Mouse (Mus musculus) mouse trophoblast stem cell (cell line): ENCODE results near the gene Lrfn3.

Experiments used
- in situ Hi-C, 2 experiments: fragments of 300-500 bp; cut with MseI, MboI; formaldehyde crosslinking; loops; 2 replicates in 1 of 2; 3 replicates in 1 of 2; pipeline ENCODE4 v1.15.1; 2025

The Lrfn3 gene

GRCm38 (mm10) chr7:30362652-30363343, at the start of gene Lrfn3:
Gene Lrfn3 (minus strand): TSS chr7:30362772.
- in situ Hi-C loops: no loop called here

DNA sequence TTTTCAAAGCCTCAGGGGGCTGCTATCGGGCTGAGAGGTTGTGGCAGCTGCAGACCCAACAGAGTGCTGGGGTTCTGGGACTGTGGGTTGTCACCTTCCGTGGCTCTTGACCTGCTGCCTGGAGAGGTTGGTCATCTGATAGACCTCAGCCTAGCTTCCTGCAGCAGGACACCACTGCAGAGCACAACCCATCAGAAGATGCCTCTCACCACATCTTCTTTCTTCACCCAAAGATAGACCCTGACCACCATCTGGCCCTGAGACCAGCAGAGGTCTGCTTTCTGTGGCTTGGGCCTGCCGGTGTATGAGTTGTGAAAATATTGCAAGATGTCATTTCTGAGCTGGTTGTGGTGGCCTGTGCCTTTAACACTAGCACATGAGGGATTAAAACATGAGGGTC, 48.5 kb upstream of the Lrfn3 start:
- in situ Hi-C loops: no loop called here

GRCm38 (mm10) chr7:30409789-30410188, 47.2 kb upstream of the Lrfn3 start:
- in situ Hi-C loops: no loop called here

DNA sequence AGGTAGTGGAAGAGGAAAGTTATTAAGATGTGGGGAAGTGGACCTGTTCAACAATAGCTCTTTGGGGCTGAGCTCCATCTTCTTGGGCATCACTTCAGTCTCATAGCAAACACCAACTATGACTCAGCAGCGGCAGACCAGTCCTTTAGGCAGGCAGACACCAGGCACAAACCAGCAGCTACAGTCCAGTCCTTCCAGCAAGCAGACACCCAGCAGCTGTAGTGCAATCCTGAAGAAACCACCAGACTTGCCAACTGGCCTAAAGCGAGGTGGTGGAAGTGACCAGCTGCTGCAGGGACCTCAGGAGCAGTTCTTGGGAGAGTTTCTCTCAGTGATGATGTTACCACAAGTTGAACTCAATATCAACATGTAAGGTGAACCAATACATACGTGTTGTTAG, 46.1 kb upstream of the Lrfn3 start:
- in situ Hi-C loops: no loop called here

- in situ Hi-C loops: no loop called here
These were observed 39.8 kb upstream of the Lrfn3 start for GRCm38 (mm10) chr7:30402343-30402742.

DNA sequence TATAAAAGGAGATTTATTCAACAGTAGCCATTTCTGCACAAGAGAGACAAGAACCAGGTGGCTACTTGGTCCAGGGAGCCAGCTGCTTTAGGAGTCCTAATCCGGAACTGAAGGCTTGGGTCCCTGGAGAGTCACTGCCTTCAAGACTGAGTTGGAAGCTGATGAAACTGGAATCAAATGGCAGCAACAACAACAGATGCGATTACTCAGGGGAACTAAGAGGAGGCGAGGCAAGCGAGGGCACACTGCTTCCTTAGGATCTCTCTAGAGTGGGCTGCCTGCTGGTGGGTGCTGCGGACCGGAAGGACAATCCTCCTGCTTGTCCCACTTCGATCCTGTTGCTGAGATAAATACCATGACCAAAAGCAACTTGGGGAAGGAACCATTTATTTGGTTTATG, 37.1 kb upstream of the Lrfn3 start:
- in situ Hi-C loops: no loop called here

DNA sequence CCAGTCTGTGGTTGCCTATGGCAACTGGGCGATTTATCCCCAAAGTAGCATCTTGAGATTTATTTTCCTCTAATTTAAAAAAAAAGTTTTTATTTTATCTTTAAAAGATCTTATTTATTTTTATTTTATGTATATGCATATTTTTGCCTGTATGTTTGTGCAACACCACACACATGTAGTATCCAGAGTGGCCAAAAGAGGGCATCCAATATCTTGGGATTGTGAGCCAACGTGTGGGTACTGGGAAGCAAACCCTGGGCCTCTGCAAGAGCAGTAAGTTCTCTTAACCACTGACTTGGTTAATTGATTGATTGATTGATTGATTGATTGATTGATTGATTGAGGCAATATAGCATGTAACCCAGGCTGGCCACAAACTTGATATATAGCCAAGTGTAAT, 32.3 kb upstream of the Lrfn3 start:
- in situ Hi-C loops: no loop called here

GRCm38 (mm10) chr7:30394379-30394778, 31.8 kb upstream of the Lrfn3 start:
- in situ Hi-C loops: no loop called here

DNA sequence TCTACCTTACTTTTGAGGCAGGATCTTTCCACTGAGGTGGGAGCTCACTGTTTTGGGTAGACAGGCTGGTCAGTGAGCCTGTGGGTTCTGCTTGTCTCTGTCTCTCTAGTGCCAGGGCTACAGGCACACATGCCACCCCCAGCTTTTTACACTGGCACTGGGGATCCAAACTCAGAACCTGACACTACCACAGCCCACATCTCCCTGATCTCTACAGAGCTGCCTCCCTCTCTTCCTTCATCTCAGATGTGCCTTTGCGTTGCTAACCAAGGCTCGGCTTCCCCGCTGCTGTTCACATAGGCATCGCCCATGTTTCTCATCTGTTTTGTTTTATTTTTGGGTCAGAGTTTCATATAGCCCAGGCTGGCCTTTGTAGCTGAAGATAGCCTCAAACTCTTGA, 31.1 kb upstream of the Lrfn3 start:
- in situ Hi-C loops: no loop called here

DNA sequence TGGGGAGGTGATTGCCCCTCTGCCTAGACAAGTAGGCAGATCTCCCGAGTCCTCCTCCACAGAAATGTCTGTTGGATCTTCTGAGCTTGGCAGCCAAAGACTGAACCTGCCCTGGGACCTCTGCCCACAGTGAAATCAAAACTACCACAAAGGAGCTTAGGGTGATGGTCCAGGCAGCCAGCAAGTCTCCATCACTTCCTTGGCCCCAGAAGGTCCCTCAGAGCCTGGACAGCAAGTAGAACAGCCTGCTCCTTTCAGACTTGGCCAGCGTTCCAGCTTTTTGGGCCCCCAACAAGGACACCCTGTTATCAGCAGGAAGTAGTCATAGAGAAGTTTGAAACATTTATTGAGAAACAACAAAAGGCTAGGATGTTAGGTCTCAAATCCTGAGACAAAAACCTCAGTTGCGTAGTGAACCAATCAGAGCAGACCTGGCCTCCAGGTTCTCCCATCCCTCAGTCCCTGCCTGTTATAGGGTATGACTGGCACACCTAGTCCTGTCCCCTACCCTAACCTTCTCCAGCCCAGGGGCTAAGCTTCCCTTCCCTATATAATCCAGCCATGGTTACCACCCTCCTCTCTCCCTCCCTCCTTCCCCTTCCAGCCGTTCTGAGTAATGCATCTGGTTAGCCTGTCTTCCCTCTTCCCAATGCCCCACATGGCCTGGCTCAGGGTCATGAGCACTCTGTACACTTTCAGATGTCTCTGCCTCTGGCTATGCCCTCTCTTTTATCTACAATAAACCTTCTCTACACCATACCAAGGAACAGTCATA, 30.4 kb upstream of the Lrfn3 start:
- in situ Hi-C loops: no loop called here

GRCm38 (mm10) chr7:30384106-30384505, 21.5 kb upstream of the Lrfn3 start:
- in situ Hi-C loops: no loop called here

- in situ Hi-C loops: no loop called here
These were observed 17.5 kb upstream of the Lrfn3 start for GRCm38 (mm10) chr7:30380061-30380460.

GRCm38 (mm10) chr7:30373501-30373962, 11.0 kb upstream of the Lrfn3 start:
- in situ Hi-C loops: no loop called here

DNA sequence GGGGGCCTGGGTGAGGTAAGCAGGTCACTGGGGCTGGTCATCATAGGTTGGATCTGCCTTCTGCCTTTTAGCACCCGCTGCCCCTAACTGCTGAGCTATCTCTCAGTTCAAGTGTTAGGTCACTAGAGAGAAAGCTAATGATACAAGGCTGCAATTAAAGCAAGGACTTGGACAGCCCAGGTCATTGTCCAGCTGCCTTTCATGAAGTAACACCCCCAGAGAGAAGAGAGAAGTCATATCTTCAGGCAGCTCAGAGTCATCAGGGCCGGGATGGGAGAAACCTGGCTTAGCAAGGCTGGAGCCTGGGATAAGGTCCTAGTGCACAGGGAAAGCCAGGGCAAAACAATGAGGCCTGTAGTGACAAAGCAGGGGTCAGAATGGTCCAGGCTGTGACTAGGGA, 4.9 kb upstream of the Lrfn3 start:
- in situ Hi-C loops: no loop called here

DNA sequence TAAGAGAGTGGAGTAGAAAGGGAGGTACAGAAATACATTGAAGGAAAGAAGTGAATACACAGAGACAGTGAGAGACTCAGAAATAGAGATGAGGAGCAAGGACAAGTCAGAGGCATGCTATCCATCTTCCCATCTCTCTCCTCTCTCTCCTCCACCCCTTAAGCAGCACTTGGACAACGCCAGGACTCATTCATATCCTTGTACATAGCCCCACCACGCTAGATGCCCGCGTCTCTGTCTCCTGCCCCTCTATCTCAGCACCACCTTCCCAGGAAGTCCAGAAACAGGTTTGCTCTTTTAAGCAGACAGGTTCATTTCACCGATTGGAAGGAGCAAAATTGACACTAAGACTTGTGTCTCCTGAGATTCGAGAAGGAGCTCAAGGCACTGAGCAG, 769 bp upstream of the Lrfn3 start:
- in situ Hi-C loops: no loop called here

GRCm38 (mm10) chr7:30360028-30360427, 2.5 kb downstream of the Lrfn3 start:
- in situ Hi-C loops: no loop called here

GRCm38 (mm10) chr7:30359276-30359865, 3.2 kb downstream of the Lrfn3 start:
- in situ Hi-C loops: no loop called here

GRCm38 (mm10) chr7:30358378-30359186, 4.0 kb downstream of the Lrfn3 start:
- in situ Hi-C loops: no loop called here

GRCm38 (mm10) chr7:30354059-30354458, 8.5 kb downstream of the Lrfn3 start:
- in situ Hi-C loops: no loop called here

DNA sequence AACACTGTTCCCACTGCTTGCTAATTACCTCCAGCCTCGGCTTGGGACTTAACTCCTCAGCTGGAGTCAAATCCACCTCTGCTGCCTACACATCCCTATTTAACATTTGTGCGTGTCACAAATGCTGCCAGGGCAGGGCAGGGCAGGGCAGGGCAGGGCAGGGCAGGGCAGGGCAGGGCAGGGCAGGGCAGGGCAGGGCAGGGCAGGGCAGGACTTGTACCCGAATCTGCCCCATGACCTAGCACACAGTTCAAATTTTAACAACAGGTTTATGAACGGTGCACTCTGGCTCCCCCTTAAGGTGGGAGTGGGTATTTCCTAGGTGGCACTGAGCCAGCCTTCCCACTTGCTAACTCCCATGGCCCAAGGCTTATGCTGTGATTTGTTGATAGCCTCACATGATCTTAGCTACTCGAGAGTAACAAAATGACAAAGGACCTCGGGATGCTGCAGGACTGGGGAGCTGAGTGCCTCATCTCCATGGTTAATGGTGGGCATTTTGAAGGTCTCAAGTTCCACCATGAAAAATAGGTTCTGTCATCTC, 9.2 kb downstream of the Lrfn3 start:
- in situ Hi-C loops: no loop called here

DNA sequence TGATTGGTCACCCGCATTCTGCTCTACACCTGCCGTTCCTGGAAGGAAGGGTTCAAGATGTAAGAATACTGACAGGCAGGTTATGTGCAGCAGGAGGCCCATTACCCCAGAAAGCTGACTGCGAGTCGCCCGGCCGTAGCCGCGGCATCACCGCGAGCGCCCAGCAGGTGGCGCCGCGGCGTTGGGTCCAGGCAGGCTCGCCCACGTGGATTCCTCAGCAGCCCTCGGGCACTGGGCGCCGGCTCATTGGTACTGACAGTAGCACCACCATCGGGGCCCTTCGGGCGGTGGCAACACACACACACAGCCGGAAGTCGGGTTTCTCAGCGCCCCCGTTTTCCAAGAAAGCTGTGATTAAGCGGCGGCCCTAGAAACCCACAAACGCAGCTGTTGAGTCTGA, 14.7 kb downstream of the Lrfn3 start:
- in situ Hi-C loops: loop anchor here in 1 of 2 experiments (10.0 kb wide), 1 partner anchor 87 kb away; no protein-coding TSS in a partner anchor
